Mouse (Mus musculus): ENCODE measurements around the gene Spats1. TPM values are rescaled to one million over a fixed set of nuclear protein-coding genes. Genes with fewer than 3 reads are reported as not detected.

Gene Spats1
- total RNA-seq (2014; rRNA removed) (0.92 and 1.6 TPM in 2 replicates), polyA plus RNA-seq (2015; fragmentation: Nextera tagmentation; extraction: Ambion mirVana) (1.3 and 2.7 TPM in 2 replicates)

DNA sequence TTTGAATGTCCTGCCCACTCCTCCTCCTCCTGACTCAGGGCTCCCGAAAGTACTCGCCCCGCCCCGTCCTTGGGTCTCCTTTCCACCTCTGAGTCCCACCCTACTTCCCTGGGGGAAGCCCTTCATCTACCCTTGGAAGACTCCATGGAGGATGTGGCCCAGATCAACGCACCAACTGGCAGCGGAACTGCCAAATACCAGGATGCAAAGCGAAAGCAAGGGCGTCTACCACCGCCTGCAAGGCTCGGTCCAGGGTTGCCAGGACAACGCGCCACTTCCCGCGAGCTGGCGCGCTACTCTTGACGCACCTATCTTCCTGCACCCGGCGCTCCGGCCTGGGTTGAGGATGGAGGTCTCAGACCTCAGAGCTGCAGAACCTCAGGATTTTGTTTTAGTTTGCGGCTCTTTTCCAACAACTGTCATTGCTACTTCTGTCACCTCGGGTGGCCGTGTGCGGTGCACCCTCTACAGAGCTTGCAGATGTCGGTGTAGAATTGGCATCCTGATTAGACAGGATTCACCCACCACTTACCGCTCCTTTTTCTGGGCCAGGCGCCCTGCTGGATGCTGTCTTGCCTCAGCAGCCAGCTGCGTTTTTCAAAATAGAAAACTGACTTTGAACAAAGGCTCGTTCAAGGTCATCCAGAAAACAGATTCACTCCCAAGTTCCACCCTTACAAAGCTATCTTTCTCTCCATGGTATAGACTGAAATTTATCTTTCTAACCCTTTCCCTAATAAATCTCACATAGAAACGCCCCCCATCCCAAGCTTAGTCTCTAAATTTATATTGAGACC is at the start of gene Spats1:
Gene Spats1, minus strand, starts transcription at position 747 of the 797 bp plus-strand sequence.
- Histone ChIP-seq H3K4me2 (ENCODE audit: low read depth) (peak within 1 kb of the TSS; percentile 67), H3K27ac (ENCODE audit: low read depth, low read length) (peak within 1 kb of the TSS; percentile 80), H3K9ac (peak within 1 kb of the TSS; percentile 56), H3K4me1 (ENCODE audit: insufficient read depth) (0 out of 2 replicates have a peak, but pooled peaks cover 3% of the 10 kb centered on the region), H3K9me3 (ENCODE audit: low read length) (no peaks in the 10 kb centered on the region), H3K27me3 (ENCODE audit: insufficient read depth, low read length) (no peaks in the 10 kb centered on the region), H3K4me3 (ENCODE audit: low read depth, low read length) (peak within 1 kb of the TSS; percentile 39), H3K36me3 (ENCODE audit: insufficient read depth) (no peaks in the 10 kb centered on the region)
- 5% methylated on average over 30 of the region's 30 CpGs for WGBS
- no peak; the same call in 1 of the 2 replicates for TF ChIP-seq CTCF (IDR thresholded peaks at IDR 0.05; ENCODE audit: low read depth)
- DNase-seq (peak; percentile 91), ATAC-seq (peak; percentile 94)

DNA sequence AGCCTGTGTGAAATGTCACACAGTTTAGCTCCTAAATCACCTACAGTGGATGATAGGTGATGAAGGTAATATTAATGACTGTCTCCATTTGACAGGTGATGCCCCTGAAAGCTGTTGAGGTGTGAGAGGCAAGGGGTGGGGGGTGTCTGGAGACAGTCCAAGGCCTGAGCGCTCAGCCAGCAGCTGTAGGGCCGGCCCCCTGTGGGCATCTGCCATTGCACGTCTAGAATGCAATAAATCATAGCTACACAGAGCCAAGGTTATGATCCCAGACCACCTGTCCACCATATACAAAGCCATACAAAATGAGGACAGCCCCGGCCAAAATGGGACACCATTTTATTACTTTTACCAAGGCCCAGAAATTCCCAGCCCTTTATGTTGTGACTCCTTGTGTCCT is 49.7 kb upstream of the Spats1 start:
- WGBS = 61% methylated on average over 4 of the region's 4 CpGs
- no peaks in the 10 kb centered on the region for H3K27me3 ChIP-seq (ENCODE audit: insufficient read depth, low read length)
- 0 out of 2 replicates have a peak, but pooled peaks cover 7% of the 10 kb centered on the region for H3K36me3 ChIP-seq (ENCODE audit: insufficient read depth)
- H3K4me1 ChIP-seq (ENCODE audit: insufficient read depth) = peaks cover 12% of the 10 kb centered on the region; the same call in 1 of the 2 replicates
- no peak for TF ChIP-seq CTCF (IDR thresholded peaks at IDR 0.05; ENCODE audit: low read depth)
- no peaks in the 10 kb centered on the region for H3K9me3 ChIP-seq (ENCODE audit: low read length)
- no peak overlapping the region for H3K9ac ChIP-seq
- ATAC-seq = no peak
- no peak overlapping the region for H3K27ac ChIP-seq (ENCODE audit: low read depth, low read length)
- no peak for DNase-seq
- no peak overlapping the region for H3K4me2 ChIP-seq (ENCODE audit: low read depth)
- H3K4me3 ChIP-seq (ENCODE audit: low read depth, low read length) = no peak overlapping the region

DNA sequence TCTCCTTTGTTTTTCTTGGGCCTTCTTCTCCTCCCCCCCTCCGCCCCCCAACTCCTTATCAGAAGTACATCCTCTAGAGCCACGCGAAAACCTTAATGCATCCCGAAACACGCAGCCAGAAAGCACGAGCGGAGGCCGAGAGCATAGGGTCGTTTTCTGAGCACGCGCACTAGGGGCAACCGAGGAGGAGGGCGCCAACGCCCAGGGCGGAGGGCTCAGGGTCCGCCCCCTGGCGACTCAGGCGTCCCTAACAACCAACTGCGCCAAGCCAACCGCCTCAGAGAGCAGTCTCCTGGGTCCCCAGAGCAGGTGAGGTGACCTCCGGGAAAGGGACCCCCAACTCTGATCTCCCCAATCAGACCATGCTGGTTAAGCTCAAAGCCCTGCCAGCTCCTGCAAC is 48.0 kb upstream of the Spats1 start, which contains the start of gene Tcte1:
Gene Tcte1, plus strand, starts transcription at position 172 of the 400 bp plus-strand sequence.
- DNase-seq (peak; percentile 81), ATAC-seq (peak; percentile 88)
- WGBS = under 1% methylated on average over 21 of the region's 21 CpGs
- Histone ChIP-seq H3K4me1 (ENCODE audit: insufficient read depth) (peaks cover 12% of the 10 kb centered on the region; the same call in 1 of the 2 replicates), H3K9me3 (ENCODE audit: low read length) (no peaks in the 10 kb centered on the region), H3K27me3 (ENCODE audit: insufficient read depth, low read length) (no peaks in the 10 kb centered on the region), H3K27ac (ENCODE audit: low read depth, low read length) (no peak within 1 kb of the TSS), H3K4me2 (ENCODE audit: low read depth) (peak within 1 kb of the TSS; percentile 71), H3K4me3 (ENCODE audit: low read depth, low read length) (peak within 1 kb of the TSS; percentile 38), H3K36me3 (ENCODE audit: insufficient read depth) (peaks cover 15% of the 10 kb centered on the region; the same call in 1 of the 2 replicates), H3K9ac (peak within 1 kb of the TSS; percentile 53)
- TF ChIP-seq CTCF (IDR thresholded peaks at IDR 0.05; ENCODE audit: low read depth) = peak; percentile 31; the same call in 1 of the 2 replicates

DNA sequence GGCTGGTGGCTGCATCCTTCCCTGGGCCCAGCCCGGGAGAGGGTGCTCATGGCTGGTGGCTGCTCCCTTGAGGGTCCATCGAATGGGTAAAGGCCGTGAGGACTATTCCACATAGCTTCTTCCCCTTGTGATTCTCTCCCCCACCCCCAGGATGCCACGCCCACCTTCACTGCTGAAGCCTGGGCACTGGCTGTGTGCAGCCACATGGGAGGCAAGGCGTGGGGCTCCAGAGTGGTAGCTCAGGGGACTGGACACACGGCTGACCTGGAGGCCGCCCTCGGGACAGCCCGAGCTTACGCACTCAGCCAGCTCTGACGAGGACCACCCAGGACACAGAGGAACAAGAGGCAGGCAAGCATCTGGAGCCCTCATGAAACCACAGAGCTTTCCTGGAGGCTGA is 44.9 kb upstream of the Spats1 start:
- H3K4me1 ChIP-seq (ENCODE audit: insufficient read depth) = peaks cover 12% of the 10 kb centered on the region; the same call in 1 of the 2 replicates
- no peaks in the 10 kb centered on the region for H3K27me3 ChIP-seq (ENCODE audit: insufficient read depth, low read length)
- ATAC-seq (no peak), DNase-seq (no peak)
- H3K9ac ChIP-seq = no peak overlapping the region
- WGBS = 85% methylated on average over 11 of the region's 11 CpGs
- H3K4me2 ChIP-seq (ENCODE audit: low read depth) = no peak overlapping the region
- no peak for TF ChIP-seq CTCF (IDR thresholded peaks at IDR 0.05; ENCODE audit: low read depth)
- peaks cover 18% of the 10 kb centered on the region for H3K36me3 ChIP-seq (ENCODE audit: insufficient read depth)
- no peaks in the 10 kb centered on the region for H3K9me3 ChIP-seq (ENCODE audit: low read length)
- H3K27ac ChIP-seq (ENCODE audit: low read depth, low read length) = no peak overlapping the region
- no peak overlapping the region for H3K4me3 ChIP-seq (ENCODE audit: low read depth, low read length)

DNA sequence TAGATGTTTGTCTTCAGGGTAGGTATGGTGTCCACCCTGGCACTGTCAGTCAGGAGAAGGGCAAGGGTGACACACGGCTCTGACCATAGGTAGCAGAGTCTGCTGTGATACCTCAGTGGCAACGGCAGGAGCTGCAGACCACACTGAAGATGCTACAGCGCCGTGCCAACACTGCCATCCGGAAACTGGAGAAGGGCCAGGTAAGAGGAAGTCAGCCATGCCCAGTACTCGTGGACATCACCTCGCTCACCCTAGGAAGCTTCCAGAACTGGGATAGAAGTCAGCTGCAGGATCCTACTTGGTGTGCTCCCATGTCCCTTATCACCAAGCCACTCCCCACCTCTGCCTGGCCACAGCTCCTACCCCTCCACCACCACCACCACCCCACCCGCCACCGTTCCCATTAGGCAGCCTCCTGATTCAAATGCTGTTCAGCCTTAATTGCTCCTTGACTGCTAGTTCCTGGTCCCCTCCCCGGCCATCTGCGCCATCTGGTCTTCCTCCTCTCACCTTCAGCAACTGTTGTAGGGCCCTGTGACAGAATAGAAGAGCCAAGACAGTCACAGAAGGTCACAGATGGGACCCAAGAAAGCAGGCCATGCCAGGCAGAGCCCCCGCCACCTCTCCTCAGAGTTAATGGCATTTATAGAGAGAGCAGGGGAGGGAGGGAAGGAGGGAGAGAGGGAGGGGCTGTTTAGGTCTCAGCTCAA is 43.7 kb upstream of the Spats1 start:
- Histone ChIP-seq H3K9me3 (ENCODE audit: low read length) (no peaks in the 10 kb centered on the region), H3K4me2 (ENCODE audit: low read depth) (no peak overlapping the region), H3K27me3 (ENCODE audit: insufficient read depth, low read length) (no peaks in the 10 kb centered on the region), H3K4me3 (ENCODE audit: low read depth, low read length) (no peak overlapping the region), H3K9ac (no peak overlapping the region), H3K27ac (ENCODE audit: low read depth, low read length) (no peak overlapping the region), H3K36me3 (ENCODE audit: insufficient read depth) (peaks cover 18% of the 10 kb centered on the region), H3K4me1 (ENCODE audit: insufficient read depth) (peaks cover 12% of the 10 kb centered on the region; the same call in 1 of the 2 replicates)
- 80% methylated on average over 12 of the region's 12 CpGs for WGBS
- ATAC-seq = no peak
- no peak for TF ChIP-seq CTCF (IDR thresholded peaks at IDR 0.05; ENCODE audit: low read depth)
- DNase-seq = no peak

DNA sequence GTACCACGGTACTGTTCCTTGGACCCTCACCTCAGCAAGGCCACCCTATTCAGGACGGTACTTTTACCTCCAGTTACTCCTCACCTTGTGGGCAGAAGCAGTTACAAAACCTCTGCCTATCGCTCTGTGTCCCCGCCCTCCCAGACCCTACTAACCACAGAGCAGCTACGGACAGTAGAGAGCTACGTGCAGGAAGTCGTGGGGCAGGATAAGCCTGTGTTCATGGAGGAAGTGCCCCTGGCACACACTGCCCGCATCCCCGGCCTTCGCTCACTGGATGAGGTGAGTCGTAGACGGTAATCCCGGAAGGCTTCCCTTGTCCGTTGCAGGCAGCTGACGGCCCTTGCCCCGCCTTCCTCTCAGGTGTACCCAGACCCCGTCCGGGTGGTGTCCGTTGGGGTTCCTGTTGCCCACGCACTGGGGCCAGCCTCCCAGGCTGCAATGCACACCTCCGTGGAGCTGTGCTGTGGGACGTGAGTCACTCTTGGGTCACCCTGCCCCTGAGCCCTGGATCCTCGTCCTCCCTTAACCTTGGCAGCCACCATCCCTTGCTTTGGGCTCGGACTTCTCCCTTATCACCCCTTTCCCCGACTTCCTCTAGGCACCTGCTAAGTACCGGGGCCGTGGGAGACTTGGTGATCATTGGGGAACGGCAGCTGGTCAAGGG is 42.5 kb upstream of the Spats1 start:
- no peak for DNase-seq
- TF ChIP-seq CTCF (IDR thresholded peaks at IDR 0.05; ENCODE audit: low read depth) = no peak
- WGBS = 93% methylated on average over 28 of the region's 28 CpGs
- H3K27ac ChIP-seq (ENCODE audit: low read depth, low read length) = no peak overlapping the region
- H3K4me2 ChIP-seq (ENCODE audit: low read depth) = no peak overlapping the region
- H3K27me3 ChIP-seq (ENCODE audit: insufficient read depth, low read length) = no peaks in the 10 kb centered on the region
- H3K4me3 ChIP-seq (ENCODE audit: low read depth, low read length) = no peak overlapping the region
- peaks cover 18% of the 10 kb centered on the region for H3K36me3 ChIP-seq (ENCODE audit: insufficient read depth)
- H3K4me1 ChIP-seq (ENCODE audit: insufficient read depth) = 0 out of 2 replicates have a peak, but pooled peaks cover 3% of the 10 kb centered on the region
- ATAC-seq = no peak
- H3K9ac ChIP-seq = no peak overlapping the region
- H3K9me3 ChIP-seq (ENCODE audit: low read length) = no peaks in the 10 kb centered on the region
